Mouse (Mus musculus) mouse embryonic stem cell (cell line): ENCODE results near the gene Npb.
"Not testable (repeated sequence)": the region's sequence is repeated elsewhere in the genome, so short reads cannot be mapped to it uniquely, and the experiment has no call there.

Source experiments
- in situ Hi-C, 2 experiments: fragments of 300-500 bp; cut with MboI; formaldehyde crosslinking; loops; 1 replicate in 1 of 2; 3 replicates in 1 of 2; pipeline ENCODE4 v1.14.3; 2019 to 2020; ENCODE audit warnings: low sequenced_read_pairs in 2 of 2, low pct_unique_long_range_greater_than_20kb in 1 of 2, mixed read lengths in 1 of 2; ENCODE audit not compliant: unreplicated experiment in 1 of 2

The Npb gene

DNA sequence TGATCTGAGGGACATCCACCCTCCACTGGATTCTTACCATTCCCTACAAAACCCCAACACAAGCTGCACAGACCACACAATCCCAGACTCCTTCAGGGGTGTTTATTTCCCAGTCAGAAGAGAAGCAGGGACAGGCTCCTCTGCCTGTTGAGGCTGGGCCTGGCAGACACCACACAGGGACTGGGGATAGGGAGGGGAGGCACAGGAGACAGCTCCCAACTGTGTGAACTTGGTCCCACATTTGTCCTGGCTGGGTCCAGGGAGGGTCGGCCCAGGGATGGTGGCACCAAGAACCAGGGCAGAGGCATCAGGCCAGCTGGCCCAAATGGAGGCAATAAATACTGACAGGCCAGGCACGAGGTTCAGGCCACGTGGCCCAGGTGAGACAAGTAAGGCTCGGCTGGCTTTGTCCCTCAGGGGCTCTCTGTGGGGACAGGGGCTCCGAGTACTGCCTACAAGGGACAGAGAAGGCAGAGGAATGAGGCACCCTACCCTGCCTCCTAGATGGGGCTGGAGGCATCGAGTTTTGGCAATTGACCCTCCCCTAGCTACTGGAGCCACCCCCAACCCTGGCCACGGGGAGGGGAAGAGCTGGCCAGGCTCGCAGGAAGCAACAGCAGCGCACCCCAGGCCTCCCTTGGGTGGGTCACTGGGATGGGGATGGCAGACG, 30.1 kb upstream of the Npb start:
- in situ Hi-C loops: no loop called here

DNA sequence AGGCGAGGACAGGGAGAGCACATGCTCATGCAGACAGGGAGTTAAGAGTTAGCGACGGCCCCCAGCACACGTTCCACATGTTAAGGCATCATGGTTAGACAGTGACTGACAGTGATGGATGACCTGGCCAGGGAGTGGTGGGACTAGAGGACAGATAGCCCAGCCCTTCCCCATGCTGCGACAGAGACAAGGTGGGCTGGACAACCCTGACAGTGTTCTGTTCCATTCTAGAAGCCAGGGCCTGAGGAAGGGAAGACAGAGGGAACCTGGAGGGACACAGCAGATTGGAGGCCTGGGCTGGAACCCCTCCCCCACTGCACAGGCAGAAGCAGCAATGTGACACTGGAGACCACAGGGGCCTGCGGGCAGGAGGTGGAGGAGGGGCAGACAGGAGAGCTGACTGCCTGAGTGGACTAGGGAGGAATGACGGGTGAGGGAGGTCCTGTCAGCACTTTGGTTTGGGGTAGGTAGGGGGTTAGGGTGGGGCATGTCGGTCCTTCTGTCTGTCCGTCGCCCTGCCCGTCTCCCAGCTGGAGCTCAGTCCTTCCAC, 29.5 kb upstream of the Npb start:
- in situ Hi-C loops: no loop called here

DNA sequence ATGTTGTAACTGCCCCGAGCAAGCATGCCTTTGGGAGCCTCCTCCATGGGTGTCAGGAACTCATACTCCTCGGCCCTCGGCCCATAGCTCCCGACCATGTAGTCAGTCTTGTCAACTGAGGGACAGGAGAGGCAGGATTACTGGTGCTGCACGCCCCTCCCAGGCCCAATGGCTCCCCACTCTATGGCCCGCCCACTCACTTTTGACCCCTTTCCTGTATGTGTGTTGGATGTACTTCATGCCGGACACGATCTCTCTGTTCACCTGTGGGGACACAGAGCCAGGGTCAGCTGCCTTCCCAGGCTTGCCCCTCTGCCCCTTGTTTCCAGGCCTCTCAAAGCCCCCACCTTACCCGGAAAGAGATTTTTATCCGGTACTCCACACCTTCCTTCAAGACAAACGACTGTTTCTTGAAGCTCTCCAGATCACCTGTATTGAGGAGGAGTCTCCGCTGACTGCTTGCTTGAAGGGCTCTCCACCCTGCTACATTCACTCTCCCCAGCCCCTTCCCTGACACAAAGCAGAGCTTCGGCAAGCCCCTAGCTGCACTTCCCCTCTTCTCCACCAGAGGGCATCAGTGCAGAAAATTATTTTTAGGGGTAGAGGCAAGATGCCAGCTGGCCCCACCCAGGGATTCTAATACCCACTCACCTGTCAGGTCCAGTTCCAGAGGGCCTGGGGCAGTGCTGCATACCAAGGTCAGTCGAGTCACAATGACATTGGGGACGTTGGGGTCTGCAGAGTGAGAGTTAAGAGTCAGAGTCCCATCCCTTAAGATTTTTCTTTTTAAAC, 28.8 kb upstream of the Npb start:
- in situ Hi-C loops: no loop called here

DNA sequence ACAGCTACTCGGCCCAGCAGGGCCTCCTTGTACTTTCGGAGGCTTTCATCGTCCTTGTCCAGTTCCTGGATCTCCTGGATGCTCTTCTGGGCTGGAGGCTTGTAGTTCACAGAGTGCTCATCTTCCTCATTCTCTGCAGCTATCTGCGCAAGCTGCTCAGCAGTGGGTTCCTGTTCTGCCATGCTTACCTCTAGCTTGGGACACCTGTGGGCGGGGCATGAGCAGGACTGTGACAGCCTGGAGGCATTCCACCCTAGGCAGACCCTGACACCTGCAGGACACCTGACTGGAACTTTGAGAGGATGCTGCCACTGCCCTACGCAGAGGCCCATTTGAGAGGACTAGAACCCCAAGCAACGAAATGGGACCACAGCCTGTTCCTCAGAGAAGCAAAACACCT, 28.1 kb upstream of the Npb start:
- in situ Hi-C loops: no loop called here

DNA sequence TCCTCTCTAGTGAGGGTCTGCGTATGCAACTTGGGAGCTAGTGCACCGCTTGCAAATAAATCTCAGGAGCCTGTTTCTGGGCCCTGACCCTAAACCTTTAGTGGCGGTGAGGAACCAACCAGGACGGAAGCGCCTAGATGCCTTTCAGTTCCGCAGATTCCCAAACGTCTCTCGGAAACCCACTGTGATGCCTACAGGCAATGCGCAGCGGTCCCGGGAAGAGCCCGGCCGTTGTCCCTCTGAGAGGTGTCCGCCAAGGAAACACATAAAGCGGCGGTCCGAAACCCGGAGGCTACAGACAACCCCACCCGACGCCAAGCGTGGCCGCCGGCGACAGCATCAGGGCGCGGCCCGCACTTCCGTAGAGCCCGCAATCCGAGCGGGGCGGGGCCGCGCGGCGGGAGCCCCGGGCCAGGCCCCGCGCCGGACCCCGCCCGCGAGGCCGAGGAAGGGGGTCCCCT, 27.4 kb upstream of the Npb start:
- in situ Hi-C loops: no loop called here

DNA sequence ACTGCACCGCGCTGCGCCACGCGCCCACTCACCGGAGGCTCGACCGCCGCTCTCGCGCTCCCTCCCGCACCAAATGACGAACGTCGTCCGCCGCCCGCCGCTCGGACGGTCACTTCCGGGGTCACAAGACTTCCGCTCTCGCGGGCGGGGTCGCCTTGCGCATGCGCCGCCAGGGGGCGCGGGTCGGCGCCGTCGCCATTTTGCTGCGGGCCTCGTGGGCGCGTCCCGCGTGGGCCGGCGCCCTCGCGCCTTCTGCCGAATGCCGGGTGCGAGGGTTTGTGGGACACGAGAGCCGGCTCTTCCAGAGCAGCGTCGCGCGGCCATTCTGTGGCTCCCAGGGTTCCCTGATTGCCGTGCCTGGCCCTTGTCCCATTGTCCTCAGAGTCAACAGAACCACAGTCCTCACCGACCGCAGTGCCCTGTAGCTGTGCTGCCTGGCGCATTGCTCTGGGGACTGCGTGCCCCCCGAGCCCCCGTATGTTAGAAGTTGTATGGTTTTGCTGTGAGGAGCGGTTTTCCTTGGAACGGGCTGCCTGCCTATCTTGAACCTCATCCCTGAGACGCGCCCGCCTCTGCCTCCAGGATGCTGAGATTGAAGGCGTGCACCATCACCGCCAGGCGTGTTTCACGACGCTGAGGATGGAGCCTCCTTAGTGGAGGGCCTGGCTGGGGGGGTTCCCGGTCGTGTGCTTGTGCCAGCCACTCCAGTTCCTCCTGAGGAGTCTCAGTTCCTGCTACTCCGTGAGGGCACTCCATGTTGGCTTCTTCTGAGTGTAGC, 26.6 kb upstream of the Npb start, which contains the start of gene Arhgdia:
Gene Arhgdia, minus strand, starts transcription at position 135 of the 778 bp plus-strand sequence.
- in situ Hi-C loops: no loop called here

DNA sequence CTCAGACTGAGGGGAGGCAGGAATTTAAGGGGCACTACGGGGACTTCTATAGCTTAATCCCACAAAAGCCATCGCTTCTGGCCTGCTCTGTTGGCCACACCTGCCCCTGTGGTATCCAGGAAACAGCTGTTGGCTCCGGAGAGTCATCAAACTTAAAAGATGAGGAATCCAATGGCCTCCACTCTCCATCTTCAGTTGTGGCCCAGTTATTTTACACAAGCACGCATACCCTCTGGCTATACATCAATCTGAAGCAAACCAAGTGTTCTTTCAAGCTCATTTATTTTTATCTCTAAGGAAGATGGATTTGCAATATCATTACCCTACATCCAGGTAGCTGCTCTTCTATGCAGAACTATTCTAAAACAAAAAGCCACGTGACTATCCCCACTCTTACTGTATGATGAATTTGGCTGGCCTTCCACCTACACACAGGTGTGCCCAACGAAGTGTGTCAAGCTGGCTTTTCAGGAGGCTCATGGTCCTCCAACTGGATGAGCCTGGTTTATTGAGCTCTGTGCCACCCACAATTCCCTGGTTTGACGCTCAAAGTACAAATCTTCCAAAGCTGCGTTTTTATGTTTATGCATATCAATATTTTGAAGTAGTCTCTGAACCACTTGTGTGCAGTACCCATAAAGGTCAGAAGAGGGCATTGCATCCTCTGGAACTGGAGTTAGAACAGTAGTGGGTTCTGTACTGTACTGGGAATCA, 25.9 kb upstream of the Npb start:
- in situ Hi-C loops: no loop called here

DNA sequence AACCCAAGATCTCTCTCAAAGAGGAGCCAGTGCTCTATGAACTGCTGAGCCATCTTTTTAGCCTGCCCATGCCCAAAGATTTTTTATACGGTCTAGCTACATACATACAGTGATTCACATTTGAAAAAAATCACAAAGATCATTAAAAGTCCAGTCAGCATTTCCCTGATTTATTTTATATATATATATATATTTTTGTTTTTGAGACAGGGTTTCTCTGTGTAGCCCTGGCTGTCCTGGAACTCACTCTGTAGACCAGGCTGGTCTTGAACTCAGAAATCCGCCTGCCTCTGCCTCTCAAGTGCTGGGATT, 25.3 kb upstream of the Npb start:
- in situ Hi-C loops: not testable (repeated sequence)

DNA sequence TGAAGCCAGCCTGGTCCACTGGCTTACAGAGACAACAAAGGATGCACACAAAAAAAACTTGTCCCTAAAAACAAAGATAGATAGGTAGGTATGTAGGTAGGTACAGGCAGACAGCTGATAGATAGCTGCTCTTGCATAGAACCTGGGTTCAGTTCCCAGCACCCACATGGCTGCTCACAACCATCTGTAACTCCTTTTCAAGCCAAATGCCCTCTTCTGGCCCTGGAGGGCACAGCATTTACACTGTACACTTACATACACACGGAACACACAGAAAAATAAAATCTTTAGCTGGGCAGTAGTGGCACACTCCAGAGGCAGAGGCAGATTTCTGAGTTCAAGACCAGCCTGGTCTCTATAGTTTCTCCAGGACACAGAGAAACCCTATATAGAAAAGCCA, 24.3 kb upstream of the Npb start:
- in situ Hi-C loops: no loop called here

DNA sequence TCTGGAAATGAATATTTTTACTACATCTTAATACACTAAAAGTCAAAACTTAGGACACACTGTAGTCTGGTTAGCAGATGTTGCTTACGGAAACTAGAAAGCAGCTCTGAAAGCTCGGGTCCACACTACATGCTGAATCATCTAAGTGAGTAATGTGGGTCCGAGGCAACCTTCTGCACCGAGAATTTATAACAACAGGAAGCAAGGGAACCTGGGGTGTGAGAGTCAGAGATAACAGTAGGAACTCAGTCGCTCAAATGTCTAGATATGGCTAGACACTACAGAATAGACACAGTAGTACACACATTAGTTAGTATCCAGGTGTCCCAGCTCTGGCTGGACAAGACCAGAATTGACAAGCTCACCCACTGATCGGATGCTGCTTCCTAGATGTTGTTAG, 19.7 kb upstream of the Npb start:
- in situ Hi-C loops: no loop called here

DNA sequence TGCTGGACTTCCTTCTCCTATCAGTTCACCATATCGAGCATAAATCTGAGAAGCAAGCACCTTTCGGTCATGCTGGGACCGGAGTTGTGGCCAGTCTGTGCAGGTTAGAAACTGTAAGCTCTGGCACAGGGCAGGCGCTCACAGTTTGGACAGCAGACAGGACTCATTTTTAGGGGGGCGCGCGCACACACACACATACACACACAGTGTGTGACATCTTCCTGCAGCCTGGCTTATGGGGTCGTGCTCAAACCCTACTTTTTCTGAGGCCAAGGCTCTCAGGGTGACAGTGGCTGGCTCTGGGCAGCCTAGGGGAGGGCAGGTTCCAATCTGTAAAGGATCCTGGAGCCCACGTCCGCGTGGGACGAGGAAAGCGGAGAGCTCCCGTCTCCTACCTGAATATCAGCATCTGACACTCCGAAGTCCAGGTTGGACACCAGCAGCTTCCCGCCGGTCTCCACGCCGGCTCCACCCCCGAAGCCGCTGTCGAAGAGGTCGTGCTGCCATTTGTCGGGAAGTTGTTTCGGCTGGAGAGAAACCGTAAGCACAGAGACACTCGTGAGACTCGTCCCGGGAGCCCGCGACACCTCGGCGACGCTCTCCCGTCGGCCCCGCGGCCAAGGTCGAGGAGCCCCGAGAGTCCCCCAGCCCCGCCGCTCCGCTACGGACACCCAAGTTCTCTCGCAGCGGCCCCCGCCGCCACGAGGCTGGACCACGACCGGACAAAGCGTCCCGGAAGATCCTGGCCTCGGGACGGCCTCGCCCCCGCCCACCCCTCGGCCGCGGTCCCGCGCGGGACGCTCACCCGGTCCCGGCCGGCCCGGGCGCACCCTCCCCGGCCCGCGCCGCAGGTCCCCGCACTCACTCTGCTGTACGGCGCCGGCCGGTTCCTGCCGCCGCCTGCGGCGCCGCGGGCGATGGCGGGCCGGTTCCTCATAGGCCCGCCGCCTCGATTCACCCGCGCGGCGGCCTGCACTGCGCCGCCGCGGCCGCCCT, 10.7 kb upstream of the Npb start:
- in situ Hi-C loops: no loop called here

DNA sequence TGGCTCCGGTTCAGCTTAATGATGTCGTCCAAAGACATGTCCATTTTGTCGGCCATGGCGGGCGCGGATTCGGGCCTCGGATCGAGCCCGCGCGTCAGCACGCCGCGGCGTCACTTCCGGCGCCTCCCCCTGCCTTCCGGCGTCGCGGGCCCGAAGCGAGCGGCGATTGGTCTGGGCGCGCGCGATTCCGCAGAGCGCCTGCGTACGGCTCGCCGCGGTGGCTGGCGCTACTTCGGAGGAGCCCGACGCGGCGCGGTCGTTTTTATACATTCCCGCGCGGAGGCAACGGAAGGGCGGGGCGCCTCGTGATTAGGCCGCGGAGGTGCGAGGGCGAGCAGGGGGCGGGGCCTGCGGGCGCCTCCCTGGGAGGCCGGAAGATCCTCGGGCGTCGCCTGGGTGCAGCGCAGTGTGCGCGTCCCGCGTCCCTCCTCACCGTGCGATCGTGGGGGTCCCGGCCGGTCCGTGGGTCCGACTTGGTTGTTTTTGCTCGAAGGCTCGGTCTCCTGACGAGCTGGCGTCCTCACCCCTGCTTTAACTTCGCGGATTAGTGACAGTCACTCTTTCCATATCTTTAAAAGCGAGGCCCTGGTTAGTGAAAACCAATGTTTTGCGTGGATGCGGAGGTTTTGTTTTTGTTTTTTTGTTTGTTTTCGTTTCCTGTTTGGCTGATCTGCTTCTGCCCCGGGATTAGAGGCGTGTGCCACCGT, 9.8 kb upstream of the Npb start, which contains the start of the genes Alyref and Anapc11:
Gene Alyref, minus strand, starts transcription at position 83 of the 707 bp plus-strand sequence.
Gene Anapc11, plus strand, starts transcription at position 139 of the 707 bp plus-strand sequence.
- in situ Hi-C loops: no loop called here

DNA sequence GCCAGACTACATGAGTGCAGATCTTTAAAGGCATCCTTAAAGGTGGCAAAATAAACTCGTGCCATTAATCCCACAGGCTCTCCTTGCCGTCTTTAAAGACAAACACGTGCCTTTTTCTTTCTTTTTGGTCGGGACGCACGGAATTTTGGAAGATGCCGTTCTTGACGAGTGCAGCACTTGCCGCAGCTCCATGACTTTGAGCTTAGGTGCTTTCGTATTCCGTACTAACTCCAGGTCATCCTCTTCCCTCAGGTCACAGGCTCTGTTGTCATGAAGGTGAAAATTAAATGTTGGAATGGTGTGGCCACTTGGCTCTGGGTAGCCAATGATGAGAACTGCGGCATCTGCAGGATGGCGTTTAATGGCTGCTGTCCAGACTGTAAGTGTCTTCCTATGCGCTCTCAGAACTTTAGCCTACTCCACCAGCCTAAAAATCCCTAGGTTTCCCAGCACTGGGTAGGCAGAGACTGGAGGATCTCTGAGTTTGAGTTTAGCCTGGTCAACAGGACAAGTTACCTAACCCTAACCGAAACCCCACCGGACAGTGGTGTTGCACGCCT, 9.2 kb upstream of the Npb start:
- in situ Hi-C loops: no loop called here

DNA sequence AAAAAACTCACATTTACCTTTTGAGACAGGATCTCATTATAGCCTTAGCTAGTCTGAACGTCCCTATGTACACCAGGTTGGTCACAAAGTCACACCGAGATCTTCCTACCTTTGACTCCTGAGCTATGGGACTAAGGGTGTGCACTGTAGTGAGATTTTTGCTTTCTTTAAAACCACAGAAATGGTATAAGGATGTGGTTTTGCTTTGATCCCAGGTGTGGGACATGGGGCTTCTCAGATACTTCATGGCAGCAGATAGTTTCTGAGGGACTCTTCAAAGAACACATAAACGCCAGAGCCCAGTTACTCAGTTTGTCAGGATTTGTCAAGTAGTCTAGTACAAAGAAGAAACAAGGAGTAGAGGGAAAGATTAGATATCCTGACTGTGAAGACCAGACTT, 7.6 kb upstream of the Npb start:
- in situ Hi-C loops: no loop called here

DNA sequence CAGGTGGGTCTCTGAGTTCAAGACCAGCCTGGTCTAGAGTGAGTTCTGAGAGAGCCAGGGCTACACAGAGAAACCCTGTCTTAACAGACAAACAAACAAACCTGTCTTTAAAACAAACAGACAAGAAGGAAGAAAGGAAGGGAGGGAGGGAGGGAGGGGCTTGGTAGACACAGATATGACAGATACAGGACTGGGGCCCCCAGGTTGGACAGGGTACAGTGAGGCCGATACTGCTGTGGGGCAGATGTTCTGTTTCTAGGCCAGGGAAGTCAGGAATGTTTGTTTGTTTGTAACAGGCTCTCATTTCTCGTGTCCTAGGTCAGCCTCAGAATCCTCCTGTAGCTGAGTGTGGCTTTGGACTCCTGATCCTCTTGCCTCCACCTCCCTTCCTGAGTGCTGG, 4.7 kb upstream of the Npb start:
- in situ Hi-C loops: no loop called here

DNA sequence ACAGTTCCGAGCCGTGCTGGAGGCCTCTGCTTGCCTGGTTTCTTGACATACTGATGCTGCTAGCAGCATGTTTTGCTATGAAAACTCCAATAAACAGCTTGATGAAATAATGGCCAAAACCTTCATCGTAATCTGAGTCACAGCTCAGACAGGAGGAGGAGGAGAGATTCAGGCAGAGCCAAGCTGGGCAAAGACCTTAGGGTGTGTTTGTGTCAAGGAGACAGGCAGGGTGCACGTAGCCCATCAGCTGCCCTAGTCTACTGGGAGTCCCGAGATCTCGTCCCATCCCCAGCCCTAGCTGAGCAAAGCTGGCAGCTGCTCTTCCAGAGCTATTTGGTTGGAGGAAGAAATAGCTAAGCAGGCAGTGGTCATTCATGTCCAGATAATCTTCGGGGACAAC, 2.6 kb upstream of the Npb start:
- in situ Hi-C loops: no loop called here

DNA sequence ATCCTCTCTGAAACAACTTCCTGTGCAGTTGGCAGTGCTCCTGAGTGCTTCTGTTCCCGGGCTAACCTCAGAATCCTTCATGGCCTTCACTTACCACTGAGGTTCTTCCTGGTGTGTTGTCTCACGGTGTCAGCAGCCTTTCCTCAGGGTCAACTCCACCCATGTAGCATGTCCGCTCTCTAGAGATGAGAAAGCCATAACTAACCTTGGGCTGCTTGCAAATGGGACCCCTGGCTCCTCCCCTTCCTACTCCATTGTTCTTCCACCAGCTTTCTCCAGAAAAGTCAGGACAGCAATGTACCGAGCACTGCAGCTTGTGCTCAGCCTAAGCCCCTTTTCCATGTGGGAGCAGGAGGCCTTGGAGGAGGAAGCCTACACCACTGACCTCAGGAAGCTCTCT, 1.5 kb upstream of the Npb start:
- in situ Hi-C loops: no loop called here
